Mouse (Mus musculus) embryo, embryonic 10 days (tissue): Measurements from ENCODE around the gene Kcnj10.
A peak's percentile ranks its signal among the peaks of the same experiment; 100 is the strongest.

Experiments used
- DNase-seq: peaks from one replicate; pipeline ENCODE4 v3.0.0-alpha.2; 2015; ENCODE audit warnings: low spot score

The Kcnj10 gene

GRCm38 (mm10) chr1:172340729-172341321, at the start of gene Kcnj10:
Kcnj10 (plus strand) TSS chr1:172341210.
- DNase-seq = peak; percentile 89

GRCm38 (mm10) chr1:172292880-172293279, 48.1 kb upstream of the Kcnj10 start:
- DNase-seq = no peak

GRCm38 (mm10) chr1:172293449-172293848, 47.6 kb upstream of the Kcnj10 start:
- DNase-seq = no peak

- DNase-seq = no peak
These were observed 45.2 kb upstream of the Kcnj10 start for GRCm38 (mm10) chr1:172295751-172296197.

- no peak for DNase-seq
These were observed 44.0 kb upstream of the Kcnj10 start for GRCm38 (mm10) chr1:172296816-172297510.

GRCm38 (mm10) chr1:172297611-172298537, 43.1 kb upstream of the Kcnj10 start, which contains the start of gene Atp1a2:
Atp1a2 (minus strand) TSS chr1:172298064.
- DNase-seq = peak; percentile 75

GRCm38 (mm10) chr1:172299528-172299927, 41.5 kb upstream of the Kcnj10 start:
- no peak for DNase-seq

GRCm38 (mm10) chr1:172300247-172300646, 40.8 kb upstream of the Kcnj10 start:
- DNase-seq = no peak

- no peak for DNase-seq
These were observed 39.8 kb upstream of the Kcnj10 start for GRCm38 (mm10) chr1:172301180-172301579.

- DNase-seq = no peak
These were observed 38.7 kb upstream of the Kcnj10 start for GRCm38 (mm10) chr1:172302311-172302710.

- peak; percentile 68 for DNase-seq
These were observed 38.2 kb upstream of the Kcnj10 start for GRCm38 (mm10) chr1:172302851-172303250.

GRCm38 (mm10) chr1:172304443-172304842, 36.6 kb upstream of the Kcnj10 start:
- DNase-seq = no peak

GRCm38 (mm10) chr1:172305153-172305552, 35.9 kb upstream of the Kcnj10 start:
- no peak for DNase-seq

- peak; percentile 56 for DNase-seq
These were observed 35.4 kb upstream of the Kcnj10 start for GRCm38 (mm10) chr1:172305635-172306034.

GRCm38 (mm10) chr1:172306196-172306595, 34.8 kb upstream of the Kcnj10 start:
- DNase-seq = no peak

- DNase-seq = no peak
These were observed 34.1 kb upstream of the Kcnj10 start for GRCm38 (mm10) chr1:172306885-172307284.

GRCm38 (mm10) chr1:172307936-172308335, 33.1 kb upstream of the Kcnj10 start:
- no peak for DNase-seq

- DNase-seq = no peak
These were observed 32.6 kb upstream of the Kcnj10 start for GRCm38 (mm10) chr1:172308409-172308808.

GRCm38 (mm10) chr1:172309699-172310398, 31.2 kb upstream of the Kcnj10 start:
- peak; percentile 98 for DNase-seq

- peak; percentile 53 for DNase-seq
These were observed 29.6 kb upstream of the Kcnj10 start for GRCm38 (mm10) chr1:172311248-172311906.
